Mouse (Mus musculus) inflammation-experienced regulatory T-cells, adult 6 months (primary cell): Measurements from ENCODE around the gene Gm5089. TPM values are rescaled to one million over a fixed set of nuclear protein-coding genes. Genes with fewer than 3 reads are reported as not detected.
"Not testable (repeated sequence)": the region's sequence is repeated elsewhere in the genome, so short reads cannot be mapped to it uniquely, and the experiment has no call there.

Source experiments
- ATAC-seq: one replicate; pipeline ENCODE4 v1.8.0; 2017
- polyA plus RNA-seq, 3 experiments: library from polyadenylated mRNA; unstranded; fragments of 100-300 nt; shearing (Covaris generic); gene quantifications; one replicate each; pipeline ENCODE4 v1.2.1; 2017

The Gm5089 gene
- polyA plus RNA-seq, 3 experiments from 2014 or later = not detected

- ATAC-seq = peak; percentile 63
Observed at GRCm38 (mm10) chr14:122463734-122464341, 12.9 kb upstream of the Gm5089 start.

GRCm38 (mm10) chr14:122463080-122463691, 12.3 kb upstream of the Gm5089 start:
- ATAC-seq = no peak

DNA sequence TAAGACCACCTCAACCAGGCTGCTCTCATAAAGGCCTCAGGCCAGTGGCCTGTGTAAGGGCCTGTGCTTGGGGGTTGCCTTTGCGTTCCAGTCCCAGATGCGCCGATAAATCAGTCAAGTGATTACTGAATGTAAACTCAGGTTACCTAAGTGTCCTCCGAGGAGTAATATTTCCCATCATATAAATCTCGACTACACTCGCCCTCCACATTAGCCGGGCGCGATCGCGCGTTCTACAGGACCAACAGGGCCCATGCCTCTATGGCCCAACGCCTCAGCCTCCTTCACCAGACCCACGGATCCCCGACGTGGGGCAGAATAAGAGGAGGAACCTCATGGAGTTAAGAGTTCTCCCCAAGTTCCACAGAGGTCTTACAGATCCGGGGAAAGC, 11.8 kb upstream of the Gm5089 start:
- no peak for ATAC-seq

DNA sequence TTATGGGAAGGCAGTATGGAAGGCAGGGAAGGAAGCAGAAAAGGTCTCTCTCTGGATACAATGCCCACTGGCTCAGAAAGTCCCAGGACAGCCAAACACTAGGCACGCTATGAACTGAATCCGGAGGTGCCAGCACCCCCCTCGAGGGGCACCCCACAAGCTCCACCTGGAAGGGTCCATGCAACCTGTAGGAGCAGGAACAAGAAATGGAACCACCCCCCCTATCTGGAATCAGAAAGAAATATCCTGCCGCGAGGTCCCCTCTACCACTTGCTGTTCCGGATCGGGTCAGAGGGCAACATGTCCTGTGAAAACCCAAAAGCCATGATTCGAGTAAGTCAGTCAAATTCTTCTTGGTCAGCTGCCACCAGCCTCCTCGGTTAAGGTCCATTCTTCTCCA, 11.1 kb upstream of the Gm5089 start:
- ATAC-seq = no peak

GRCm38 (mm10) chr14:122461500-122461899, 10.6 kb upstream of the Gm5089 start:
- no peak for ATAC-seq

DNA sequence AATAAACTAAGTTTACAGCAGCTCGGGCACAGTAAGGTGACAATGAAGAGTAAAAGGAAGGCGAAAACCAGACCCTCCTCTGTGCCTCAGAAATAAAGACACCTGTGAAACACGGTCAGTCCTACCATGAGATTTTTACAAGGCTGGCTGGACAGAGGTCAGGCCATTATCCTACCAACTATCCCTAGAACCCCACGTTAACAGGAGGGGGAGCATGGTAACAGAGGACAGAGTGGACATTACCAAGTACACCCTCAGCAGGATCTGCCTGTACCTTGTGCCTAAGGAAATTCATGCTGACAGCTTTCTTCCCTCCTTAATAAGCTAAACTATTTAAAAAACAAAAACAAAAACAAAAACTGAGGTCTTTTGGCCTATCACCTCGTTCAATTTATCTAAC, 9.3 kb upstream of the Gm5089 start:
- no peak for ATAC-seq

- no peak for ATAC-seq
Observed at GRCm38 (mm10) chr14:122459776-122460175, 8.9 kb upstream of the Gm5089 start.

- not testable (repeated sequence) for ATAC-seq
Observed at GRCm38 (mm10) chr14:122459332-122459731, 8.4 kb upstream of the Gm5089 start.

DNA sequence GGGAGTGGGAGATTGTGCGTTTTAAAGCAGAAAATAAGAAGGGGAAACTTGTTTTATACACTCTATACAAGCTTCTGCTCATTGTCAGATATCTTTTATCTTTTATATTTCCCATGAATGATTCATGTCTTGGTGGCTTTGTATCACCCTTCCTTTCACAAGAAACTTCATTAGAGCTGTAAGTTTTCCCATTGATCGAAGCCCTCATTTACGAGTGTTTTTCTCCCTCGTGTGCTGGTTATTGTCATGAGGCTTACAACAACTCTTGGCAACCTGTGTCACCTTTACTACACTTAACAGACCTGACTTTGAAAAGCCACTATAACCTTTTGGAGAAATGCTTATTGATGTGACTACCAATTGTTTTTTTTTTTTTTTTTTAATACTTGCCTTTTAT, 4.6 kb upstream of the Gm5089 start:
- no peak for ATAC-seq

GRCm38 (mm10) chr14:122454901-122455561, 4.1 kb upstream of the Gm5089 start:
- no peak for ATAC-seq

DNA sequence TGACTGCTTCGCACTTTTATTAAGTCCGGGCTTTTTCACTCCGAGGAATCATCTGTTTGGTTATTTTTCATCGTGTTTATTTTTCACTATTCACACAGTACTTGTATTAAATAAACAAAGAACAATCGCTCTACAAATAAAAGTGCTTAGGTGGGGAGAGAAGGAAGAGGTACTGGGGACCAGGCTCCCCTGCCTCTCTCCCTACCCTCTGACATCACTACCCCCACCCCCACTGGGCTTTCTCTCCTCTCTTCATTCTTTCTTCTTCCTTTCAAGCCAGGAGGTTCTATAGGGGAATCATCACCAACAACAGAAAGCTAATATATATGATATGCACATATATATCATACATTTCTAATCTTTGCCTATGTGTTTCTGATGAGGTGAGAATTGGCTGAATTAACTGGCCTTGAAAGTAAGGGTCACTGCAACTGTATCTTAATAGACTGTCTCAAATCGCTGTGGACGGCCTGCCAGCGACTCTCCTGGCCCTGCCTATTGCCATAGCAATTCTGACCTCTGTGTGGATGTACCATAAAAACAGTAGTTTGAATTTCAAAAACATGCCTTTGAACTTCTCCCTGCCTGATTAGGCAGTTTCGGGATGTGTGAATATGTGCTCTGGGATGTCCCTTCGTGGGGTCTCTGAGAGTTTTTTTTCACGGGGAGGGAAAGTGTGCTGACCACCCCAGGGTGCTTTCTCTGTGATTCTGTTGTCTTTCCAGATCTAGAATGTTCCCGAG, 3.3 kb upstream of the Gm5089 start:
- no peak for ATAC-seq

DNA sequence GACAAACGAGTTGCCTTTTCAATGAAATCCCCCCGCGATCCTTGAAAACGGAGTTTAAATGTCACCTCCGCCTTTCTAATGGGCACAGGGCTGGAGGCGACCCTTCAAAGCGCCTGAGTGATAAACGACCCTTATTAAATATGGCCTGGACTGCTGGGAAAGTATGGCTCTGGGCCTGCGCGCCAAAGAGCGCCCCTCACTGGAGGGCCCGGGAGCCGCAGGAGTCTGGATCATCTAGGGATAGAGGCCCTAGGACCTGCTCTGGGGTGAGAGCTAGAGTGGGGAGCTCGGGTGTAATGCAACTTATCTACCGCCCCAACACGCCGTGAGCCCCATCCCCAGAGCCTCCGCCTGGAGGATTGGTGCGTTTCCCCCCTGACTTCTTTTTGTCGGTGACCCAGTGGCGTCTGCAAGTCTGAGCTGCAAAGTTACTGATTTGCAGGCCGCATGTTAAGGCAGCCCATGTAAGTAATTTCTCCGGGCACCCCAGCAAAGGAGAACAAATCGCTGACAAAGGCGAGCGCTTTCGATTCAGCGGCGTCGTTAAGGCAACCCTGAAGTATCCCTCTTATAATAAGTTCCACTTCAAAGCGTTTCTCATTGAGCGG, 2.6 kb upstream of the Gm5089 start:
- no peak for ATAC-seq

GRCm38 (mm10) chr14:122452701-122453387, 1.9 kb upstream of the Gm5089 start:
- ATAC-seq = no peak

GRCm38 (mm10) chr14:122451551-122452145, 733 bp upstream of the Gm5089 start:
- no peak for ATAC-seq

GRCm38 (mm10) chr14:122449601-122450495, 1.1 kb downstream of the Gm5089 start:
- no peak for ATAC-seq

DNA sequence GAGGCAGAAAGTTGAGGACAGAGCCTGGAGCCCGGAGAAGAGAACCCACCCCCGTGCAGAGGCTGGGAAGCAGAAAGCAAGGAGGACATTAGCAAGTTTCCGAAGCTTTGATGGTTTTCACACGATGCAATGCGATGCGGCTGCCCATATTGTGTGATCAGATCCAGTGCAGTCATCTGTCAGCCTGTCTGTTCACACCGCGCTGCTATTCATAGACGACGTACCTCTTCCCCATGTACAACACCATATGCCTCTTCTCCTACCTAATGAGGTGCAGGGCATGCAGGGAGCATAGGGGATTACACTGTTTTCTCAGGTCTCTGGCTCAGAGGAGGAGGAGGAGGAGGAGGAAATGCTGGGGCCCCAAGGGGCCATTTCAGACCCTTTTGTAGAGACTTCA, 14.1 kb downstream of the Gm5089 start:
- no peak for ATAC-seq

DNA sequence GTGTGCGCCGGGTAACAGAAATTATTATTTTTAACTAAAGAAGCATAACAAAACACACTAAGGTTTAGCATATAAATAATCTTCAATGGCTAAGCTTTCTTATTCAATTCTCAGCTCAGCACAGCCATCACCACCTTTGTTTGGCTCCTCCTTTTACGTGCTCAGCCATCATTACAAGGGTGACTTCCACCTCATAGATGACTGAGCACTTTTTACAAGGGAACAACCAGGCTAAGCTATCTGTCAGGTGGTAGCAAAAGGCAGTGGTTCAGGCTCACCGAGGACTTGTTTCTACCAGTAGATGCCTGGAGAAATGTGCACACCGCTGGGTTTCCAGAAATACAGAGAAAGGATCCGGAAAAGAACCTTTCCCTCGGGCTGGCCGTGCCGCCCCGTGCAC, 16.9 kb downstream of the Gm5089 start:
- ATAC-seq = no peak

- no peak for ATAC-seq
Observed at GRCm38 (mm10) chr14:122432558-122432957, 18.4 kb downstream of the Gm5089 start.

GRCm38 (mm10) chr14:122427654-122428053, 23.3 kb downstream of the Gm5089 start:
- ATAC-seq = no peak

DNA sequence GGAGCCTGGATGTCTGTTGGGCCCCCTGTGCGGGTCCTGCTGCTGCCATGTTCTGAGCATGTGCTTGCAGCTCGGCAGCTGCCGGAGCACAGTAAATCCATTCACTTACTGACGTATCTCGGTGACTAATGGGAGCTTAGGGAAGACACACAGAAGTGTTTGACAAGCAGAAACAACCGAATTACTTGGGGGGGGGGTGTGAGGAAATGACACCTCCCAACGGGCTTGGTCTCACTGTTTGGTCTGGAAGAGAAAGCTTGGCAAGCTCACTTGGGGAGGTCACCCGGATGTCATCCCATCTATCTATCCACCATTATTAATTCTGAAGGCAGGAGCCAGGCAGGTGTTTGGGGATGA, 23.7 kb downstream of the Gm5089 start:
- no peak for ATAC-seq
